Mouse (Mus musculus) neural tube, embryonic 15.5 days (tissue): ENCODE measurements around the gene Ptk7. TPM values are rescaled to one million over a fixed set of nuclear protein-coding genes. Genes with fewer than 3 reads are reported as not detected.
A peak's percentile ranks its signal among the peaks of the same experiment; 100 is the strongest.

Source experiments
- ATAC-seq: fragments of 200-750 bp; cut with Nextera tagmentation; 2 replicates; pipeline ENCODE4 v1.8.0; 2017; ENCODE audit warnings: mild to moderate bottlenecking, moderate TSS enrichment, moderate library complexity; ENCODE audit not compliant: low FRiP score
- H3K27ac ChIP-seq: fragments of 300-500 bp; sonication (generic); replicated peaks from 2 replicates; pipeline ENCODE4 v1.5.1; 2015; ENCODE audit warnings: mild to moderate bottlenecking, inconsistent platforms
- H3K27me3 ChIP-seq: fragments of 300-500 bp; sonication (generic); replicated peaks from 2 replicates; pipeline ENCODE4 v1.6.1; 2015; ENCODE audit warnings: inconsistent platforms
- H3K36me3 ChIP-seq: fragments of 300-500 bp; sonication (generic); 2 replicates; pipeline ENCODE4 v1.6.1; 2015; ENCODE audit warnings: inconsistent platforms
- H3K4me1 ChIP-seq: fragments of 300-500 bp; sonication (generic); 2 replicates; pipeline ENCODE4 v1.6.1; 2015; ENCODE audit warnings: inconsistent platforms
- H3K4me2 ChIP-seq: fragments of 300-500 bp; sonication (generic); 2 replicates; pipeline ENCODE4 v1.6.1; 2015; ENCODE audit warnings: inconsistent platforms, mild to moderate bottlenecking, moderate library complexity
- H3K4me3 ChIP-seq: fragments of 300-500 bp; sonication (generic); replicated peaks from 2 replicates; pipeline ENCODE4 v1.5.1; 2015; ENCODE audit warnings: mild to moderate bottlenecking, inconsistent platforms
- H3K9ac ChIP-seq: fragments of 300-500 bp; sonication (generic); replicated peaks from 2 replicates; pipeline ENCODE4 v1.6.1; 2015; ENCODE audit warnings: mild to moderate bottlenecking, inconsistent platforms
- H3K9me3 ChIP-seq: fragments of 300-500 bp; sonication (generic); replicated peaks from 2 replicates; pipeline ENCODE4 v1.6.1; 2016; ENCODE audit warnings: inconsistent platforms
- WGBS: fragments of 180-500 bp; shearing (Covaris S2); methylation state at CpG from one replicate; pipeline ENCODE4 v1.1.7; 2015; ENCODE audit warnings: mixed read lengths; 5-methylcytosine and 5-hydroxymethylcytosine counted together
- polyA plus RNA-seq: library from polyadenylated mRNA; unstranded; fragments of >200 nt; fragmentation: Nextera tagmentation; extraction: Ambion mirVana; gene quantifications from 2 replicates; pipeline ENCODE4 v1.2.1, GENCODE M21; 2015

Gene Ptk7
- polyA plus RNA-seq, 1 experiment from 2014 or later, result 29.3 TPM

- Histone ChIP-seq H3K36me3 (peaks cover 30% of the 10 kb centered on the region), H3K4me3 (peak overlapping the region; percentile 99), H3K9ac (peak overlapping the region; percentile 99), H3K9me3 (no peaks in the 10 kb centered on the region), H3K27ac (no peak overlapping the region), H3K27me3 (no peaks in the 10 kb centered on the region), H3K4me2 (peak overlapping the region; percentile 95), H3K4me1 (peaks cover 49% of the 10 kb centered on the region)
- 81% methylated on average over 3 of the region's 3 CpGs for WGBS
- no peak for ATAC-seq
These were observed 75.4 kb downstream of the Ptk7 start for GRCm38 (mm10) chr17:46553926-46554325.

GRCm38 (mm10) chr17:46553469-46553868 is 75.8 kb downstream of the Ptk7 start:
- ATAC-seq, result no peak
- H3K4me2 ChIP-seq, result peak overlapping the region; percentile 95
- 53% methylated on average over 11 of the region's 11 CpGs for WGBS
- H3K9me3 ChIP-seq, result no peaks in the 10 kb centered on the region
- H3K27me3 ChIP-seq, result peaks cover 3% of the 10 kb centered on the region; the same call in 1 of the 2 replicates
- H3K4me1 ChIP-seq, result peaks cover 52% of the 10 kb centered on the region
- peak overlapping the region; percentile 80 for H3K27ac ChIP-seq
- H3K9ac ChIP-seq, result peak overlapping the region; percentile 34
- H3K4me3 ChIP-seq, result peak overlapping the region; percentile 99
- H3K36me3 ChIP-seq, result peaks cover 35% of the 10 kb centered on the region

DNA sequence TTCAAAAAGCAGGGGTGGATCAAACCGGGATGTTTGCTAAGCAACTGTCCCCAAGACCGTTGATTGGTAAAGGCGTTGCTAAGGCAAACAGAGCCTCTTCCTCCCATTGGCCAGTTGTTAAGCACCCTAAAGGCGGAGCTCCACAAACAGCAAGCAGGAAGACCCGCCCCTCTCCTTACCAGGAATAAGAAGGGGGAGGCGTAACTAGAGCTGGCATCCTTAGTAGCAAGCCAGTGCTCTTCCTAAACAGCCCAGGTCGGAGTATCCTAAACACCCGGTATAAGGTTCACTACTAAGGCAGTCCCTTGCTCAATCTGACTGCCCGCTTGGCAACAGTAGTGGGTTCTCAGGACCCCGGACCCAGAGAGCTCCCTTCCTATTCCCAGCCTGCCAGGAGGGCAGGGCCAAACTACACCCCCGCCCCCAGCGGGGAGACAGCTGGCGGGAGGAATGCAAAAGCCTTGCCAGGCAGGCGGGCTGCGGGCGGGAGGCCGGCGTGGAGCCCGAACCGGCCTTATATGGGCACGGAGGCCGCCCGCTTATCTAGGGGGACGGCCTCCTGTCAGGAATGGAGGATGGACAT is 76.4 kb downstream of the Ptk7 start:
- H3K27ac ChIP-seq, result peak overlapping the region; percentile 80
- peaks cover 6% of the 10 kb centered on the region; the same call in 1 of the 2 replicates for H3K27me3 ChIP-seq
- peak overlapping the region; percentile 34 for H3K9ac ChIP-seq
- H3K4me1 ChIP-seq, result peaks cover 52% of the 10 kb centered on the region
- peak; percentile 71 for ATAC-seq
- H3K9me3 ChIP-seq, result no peaks in the 10 kb centered on the region
- peaks cover 39% of the 10 kb centered on the region for H3K36me3 ChIP-seq
- H3K4me2 ChIP-seq, result peak overlapping the region; percentile 95
- H3K4me3 ChIP-seq, result peak overlapping the region; percentile 99
- WGBS, result 2% methylated on average over 24 of the region's 24 CpGs

DNA sequence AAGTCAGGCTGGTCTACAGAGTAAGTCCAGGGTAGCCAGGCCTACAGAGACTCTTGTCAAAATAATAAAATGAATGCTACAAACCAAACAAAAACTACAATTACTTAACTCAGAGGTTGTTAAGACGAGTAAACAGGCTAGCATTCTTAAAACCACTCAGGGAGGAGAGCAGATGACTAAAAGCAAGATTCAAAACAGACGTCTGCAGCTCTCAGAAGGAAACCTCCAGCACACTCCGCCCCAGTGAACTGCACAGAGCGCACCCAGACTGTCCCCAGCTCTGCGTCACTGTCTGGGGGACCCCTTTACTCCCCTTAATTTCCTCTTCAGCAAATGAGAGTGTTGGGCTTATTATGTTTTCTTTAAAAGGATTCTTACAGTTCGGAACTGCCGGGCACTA is 77.2 kb downstream of the Ptk7 start:
- H3K4me1 ChIP-seq, result peaks cover 47% of the 10 kb centered on the region
- WGBS, result 82% methylated on average over 7 of the region's 7 CpGs
- no peaks in the 10 kb centered on the region for H3K9me3 ChIP-seq
- H3K36me3 ChIP-seq, result peaks cover 43% of the 10 kb centered on the region
- peak overlapping the region; percentile 80 for H3K27ac ChIP-seq
- no peak for ATAC-seq
- peaks cover 6% of the 10 kb centered on the region for H3K27me3 ChIP-seq
- H3K4me2 ChIP-seq, result peak overlapping the region; percentile 95; the same call in 1 of the 2 replicates
- no peak overlapping the region for H3K9ac ChIP-seq
- H3K4me3 ChIP-seq, result peak overlapping the region; percentile 99

DNA sequence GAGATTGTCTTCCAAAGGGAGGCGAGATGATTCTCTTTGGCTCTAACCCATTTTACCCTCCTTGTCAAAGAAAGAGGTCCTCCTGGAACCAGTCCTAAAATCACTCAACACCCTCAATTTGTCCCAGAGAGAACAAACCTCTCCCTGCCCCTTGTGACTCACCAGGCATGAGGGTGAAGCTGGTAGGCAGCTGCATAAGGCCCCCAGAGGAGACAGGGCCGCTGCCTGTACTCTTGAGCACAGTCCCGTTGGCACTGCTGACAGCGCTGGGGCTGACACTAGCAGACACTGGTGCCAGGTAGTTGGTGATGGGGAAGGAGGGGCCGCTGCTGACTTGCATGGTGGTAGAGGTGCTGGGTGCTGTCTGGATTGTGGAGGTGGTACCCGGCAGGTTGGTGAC is 77.9 kb downstream of the Ptk7 start:
- WGBS, result 95% methylated on average over 6 of the region's 6 CpGs

DNA sequence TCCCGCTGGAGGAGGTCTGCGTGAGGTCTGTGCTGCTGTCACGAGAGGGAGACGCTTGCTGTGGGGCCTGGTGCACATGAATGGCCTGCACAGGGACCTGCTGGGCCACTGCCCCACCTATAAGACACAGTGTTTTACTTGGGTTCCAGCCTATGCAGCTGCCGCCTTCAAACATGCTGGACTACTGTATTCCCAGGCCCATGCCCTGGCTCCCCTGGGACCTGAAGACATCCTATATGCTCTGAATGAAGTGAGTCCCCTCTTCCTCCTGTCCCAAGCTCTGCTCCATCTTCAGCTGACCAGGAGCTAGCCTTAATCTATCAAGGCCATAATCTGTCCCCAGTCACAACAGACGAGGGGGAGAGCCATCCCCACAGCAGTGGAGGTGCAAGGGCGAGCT is 78.4 kb downstream of the Ptk7 start:
- Histone ChIP-seq H3K4me2 (no peak overlapping the region), H3K4me1 (peaks cover 49% of the 10 kb centered on the region), H3K27me3 (peaks cover 6% of the 10 kb centered on the region), H3K27ac (no peak overlapping the region), H3K36me3 (peaks cover 43% of the 10 kb centered on the region), H3K4me3 (no peak overlapping the region), H3K9me3 (no peaks in the 10 kb centered on the region), H3K9ac (no peak overlapping the region)
- WGBS, result 94% methylated on average over 7 of the region's 7 CpGs
- no peak for ATAC-seq

More for the DNA sequence above, 77.9 kb downstream of the Ptk7 start:
- ATAC-seq, result no peak
- Histone ChIP-seq H3K9ac (no peak overlapping the region), H3K27me3 (peaks cover 6% of the 10 kb centered on the region), H3K27ac (no peak overlapping the region), H3K36me3 (peaks cover 43% of the 10 kb centered on the region), H3K4me2 (no peak overlapping the region), H3K9me3 (no peaks in the 10 kb centered on the region), H3K4me1 (peaks cover 47% of the 10 kb centered on the region), H3K4me3 (no peak overlapping the region)

DNA sequence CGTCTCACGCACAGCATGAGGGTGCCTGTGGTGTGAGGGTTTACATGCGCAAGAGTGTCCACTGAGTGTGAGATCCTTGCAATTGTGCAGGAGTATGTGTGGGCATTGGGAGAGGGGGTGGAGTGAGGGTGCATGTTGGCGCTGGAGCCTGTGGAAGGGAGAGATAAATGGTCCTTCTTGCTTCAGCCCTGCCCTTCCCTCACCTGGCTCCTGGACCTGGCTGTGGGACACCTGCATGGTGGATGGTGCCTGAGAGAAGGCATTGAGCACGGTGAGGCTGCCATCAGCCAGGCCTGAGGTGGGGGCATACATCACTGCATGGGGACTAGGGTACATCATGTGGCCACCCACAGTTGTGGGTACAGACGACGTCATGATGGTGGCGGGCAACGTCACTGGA is 79.7 kb downstream of the Ptk7 start:
- no peak overlapping the region for H3K4me2 ChIP-seq
- H3K9me3 ChIP-seq, result no peaks in the 10 kb centered on the region
- H3K4me3 ChIP-seq, result no peak overlapping the region
- H3K9ac ChIP-seq, result no peak overlapping the region
- H3K27ac ChIP-seq, result no peak overlapping the region
- peaks cover 57% of the 10 kb centered on the region for H3K4me1 ChIP-seq
- peaks cover 43% of the 10 kb centered on the region for H3K36me3 ChIP-seq
- peaks cover 6% of the 10 kb centered on the region for H3K27me3 ChIP-seq
- WGBS, result 95% methylated on average over 9 of the region's 9 CpGs
- no peak for ATAC-seq

GRCm38 (mm10) chr17:46549193-46549592 is 80.1 kb downstream of the Ptk7 start:
- no peak for ATAC-seq
- no peak overlapping the region for H3K9ac ChIP-seq
- no peak overlapping the region for H3K4me3 ChIP-seq
- H3K27me3 ChIP-seq, result peaks cover 6% of the 10 kb centered on the region
- H3K36me3 ChIP-seq, result peaks cover 43% of the 10 kb centered on the region
- peaks cover 57% of the 10 kb centered on the region for H3K4me1 ChIP-seq
- no peak overlapping the region for H3K27ac ChIP-seq
- H3K4me2 ChIP-seq, result no peak overlapping the region
- WGBS, result 32% methylated on average over 8 of the region's 8 CpGs
- no peaks in the 10 kb centered on the region for H3K9me3 ChIP-seq

DNA sequence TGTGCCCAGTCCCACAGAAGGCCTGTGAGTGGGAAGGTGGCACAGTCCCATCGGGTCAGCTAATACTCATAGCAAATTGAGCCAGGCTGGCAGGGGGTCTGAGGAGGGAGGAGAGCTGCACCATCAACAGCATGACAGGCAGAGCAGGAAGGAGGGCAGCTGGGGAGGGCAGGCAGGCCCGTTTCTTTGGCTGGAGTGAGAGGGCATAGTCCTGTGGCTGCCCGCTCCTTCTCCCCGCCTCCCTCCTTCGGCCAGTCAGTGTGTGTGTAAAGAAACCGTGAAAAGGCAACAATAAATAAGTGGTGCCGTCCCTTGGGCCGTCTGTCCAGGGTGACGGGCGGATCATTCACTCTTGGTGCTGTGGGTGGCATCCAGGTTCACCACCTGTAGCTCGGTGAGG is 80.6 kb downstream of the Ptk7 start:
- Histone ChIP-seq H3K9ac (no peak overlapping the region), H3K9me3 (no peaks in the 10 kb centered on the region), H3K36me3 (peaks cover 43% of the 10 kb centered on the region), H3K4me1 (peaks cover 53% of the 10 kb centered on the region), H3K27ac (no peak overlapping the region), H3K4me3 (no peak overlapping the region), H3K27me3 (peaks cover 6% of the 10 kb centered on the region), H3K4me2 (no peak overlapping the region)
- WGBS, result 52% methylated on average over 11 of the region's 11 CpGs
- ATAC-seq, result no peak

DNA sequence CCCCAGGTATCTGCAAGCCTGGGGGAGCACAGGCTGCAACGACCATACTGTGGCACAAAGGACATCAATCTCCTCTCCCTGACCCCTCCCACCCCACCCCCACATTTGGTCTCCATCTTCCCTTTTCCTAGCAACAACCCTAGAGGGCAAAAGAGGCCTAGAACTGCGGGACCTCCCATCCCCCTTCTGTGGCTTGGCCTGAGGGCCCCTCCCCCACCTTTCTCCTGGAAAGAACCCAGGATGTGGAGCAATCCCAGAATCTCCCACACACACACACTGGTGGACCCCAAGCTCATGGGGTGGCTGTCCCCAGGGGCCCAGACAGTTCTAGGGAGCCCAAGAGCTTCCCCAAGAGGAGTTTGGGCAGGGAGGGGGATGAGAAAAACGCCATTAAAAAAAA is 81.4 kb downstream of the Ptk7 start:
- Histone ChIP-seq H3K4me3 (no peak overlapping the region), H3K4me1 (peaks cover 45% of the 10 kb centered on the region), H3K36me3 (peaks cover 46% of the 10 kb centered on the region), H3K27ac (no peak overlapping the region), H3K9ac (no peak overlapping the region), H3K4me2 (no peak overlapping the region), H3K27me3 (peaks cover 6% of the 10 kb centered on the region), H3K9me3 (no peaks in the 10 kb centered on the region)
- WGBS, result 17% methylated on average over 3 of the region's 3 CpGs
- ATAC-seq, result no peak

GRCm38 (mm10) chr17:46546995-46547394 is 82.3 kb downstream of the Ptk7 start:
- Histone ChIP-seq H3K4me1 (peaks cover 36% of the 10 kb centered on the region), H3K9me3 (no peaks in the 10 kb centered on the region), H3K36me3 (peaks cover 46% of the 10 kb centered on the region), H3K4me3 (no peak overlapping the region), H3K9ac (no peak overlapping the region), H3K27me3 (peaks cover 6% of the 10 kb centered on the region), H3K27ac (no peak overlapping the region), H3K4me2 (peak overlapping the region; percentile 70)
- ATAC-seq, result no peak
- WGBS, result 16% methylated on average over 8 of the region's 8 CpGs

DNA sequence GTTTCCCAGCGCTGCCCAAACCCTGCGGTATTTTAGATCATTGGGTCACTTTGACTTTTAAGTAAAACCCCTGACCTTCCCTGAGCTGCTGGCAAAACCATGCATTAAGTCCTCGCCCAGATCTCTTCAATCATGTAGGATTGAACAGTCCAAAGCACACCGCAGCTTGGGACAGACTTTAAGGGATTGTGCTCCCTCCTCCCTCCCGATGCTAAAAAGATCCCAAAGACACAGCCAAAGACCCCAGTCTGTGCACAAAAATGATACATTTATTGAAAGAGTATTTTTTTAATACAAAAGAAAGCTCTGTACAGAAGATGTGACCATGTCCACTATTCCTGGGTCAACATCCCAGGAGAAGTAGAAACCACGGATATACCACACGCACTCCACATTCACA is 82.7 kb downstream of the Ptk7 start:
- H3K4me2 ChIP-seq, result peak overlapping the region; percentile 70
- WGBS, result 15% methylated on average over 7 of the region's 7 CpGs
- H3K27ac ChIP-seq, result peak overlapping the region; percentile 60
- no peak; the same call in 1 of the 2 replicates for ATAC-seq
- H3K4me1 ChIP-seq, result peaks cover 33% of the 10 kb centered on the region
- H3K9me3 ChIP-seq, result no peaks in the 10 kb centered on the region
- peak overlapping the region; percentile 81 for H3K4me3 ChIP-seq
- H3K27me3 ChIP-seq, result peaks cover 6% of the 10 kb centered on the region
- H3K9ac ChIP-seq, result peak overlapping the region; percentile 95
- peaks cover 46% of the 10 kb centered on the region for H3K36me3 ChIP-seq
